Mouse (Mus musculus) cerebellum, adult 11-12 months (tissue): ENCODE results near the gene Grid2ip.

Source experiments
- DNase-seq: peaks from one replicate; pipeline ENCODE4 v3.0.0; 2022

Grid2ip gene

GRCm38 (mm10) chr5:143356686-143357388 lies at the start of gene Grid2ip:
TSS of gene Grid2ip (plus strand) at chr5:143357338.
- no peak for DNase-seq

DNA sequence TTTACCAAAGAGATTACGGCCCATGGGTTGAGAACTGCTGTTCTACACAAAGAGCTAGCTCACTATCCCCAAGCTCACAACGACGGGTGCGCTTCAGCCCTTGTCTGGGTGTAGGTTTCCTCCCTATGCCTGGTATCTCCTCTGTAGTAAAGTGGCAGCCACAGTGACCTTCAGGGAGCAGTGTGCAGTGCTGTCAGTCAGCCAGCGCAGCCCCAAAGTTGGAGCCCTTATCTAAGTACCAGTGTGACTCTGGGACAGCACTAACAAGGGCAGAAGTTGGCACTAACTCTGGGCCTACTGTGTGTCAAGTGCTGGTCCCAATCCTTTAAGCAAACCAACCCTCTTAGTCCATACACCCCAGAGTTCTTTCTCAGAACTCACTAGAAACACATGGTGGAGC lies 48.3 kb upstream of the Grid2ip start:
- DNase-seq, result no peak

GRCm38 (mm10) chr5:143309916-143310315 lies 47.2 kb upstream of the Grid2ip start:
- DNase-seq, result no peak

DNA sequence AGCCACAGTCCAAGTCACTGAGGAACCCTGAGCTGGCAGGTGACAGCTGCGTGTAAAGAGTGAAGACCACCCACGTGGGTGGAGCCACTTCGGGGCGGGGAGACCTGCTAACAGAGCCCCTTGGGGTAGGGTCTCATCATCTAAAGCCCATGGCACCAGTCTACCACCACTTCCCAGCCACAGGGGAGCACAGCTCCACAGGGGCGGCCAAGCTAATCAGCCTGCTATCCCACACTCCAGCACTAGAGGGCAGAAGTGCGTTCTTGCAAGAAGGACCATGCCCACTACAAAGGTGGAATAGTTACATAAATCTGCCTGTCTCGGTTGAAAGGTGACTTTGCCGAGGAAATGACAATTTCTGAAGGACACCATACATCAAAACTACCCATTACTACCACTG lies 45.3 kb upstream of the Grid2ip start:
- peak; percentile 82 for DNase-seq

- DNase-seq, result no peak
These were observed 42.9 kb upstream of the Grid2ip start for GRCm38 (mm10) chr5:143314183-143314729.

DNA sequence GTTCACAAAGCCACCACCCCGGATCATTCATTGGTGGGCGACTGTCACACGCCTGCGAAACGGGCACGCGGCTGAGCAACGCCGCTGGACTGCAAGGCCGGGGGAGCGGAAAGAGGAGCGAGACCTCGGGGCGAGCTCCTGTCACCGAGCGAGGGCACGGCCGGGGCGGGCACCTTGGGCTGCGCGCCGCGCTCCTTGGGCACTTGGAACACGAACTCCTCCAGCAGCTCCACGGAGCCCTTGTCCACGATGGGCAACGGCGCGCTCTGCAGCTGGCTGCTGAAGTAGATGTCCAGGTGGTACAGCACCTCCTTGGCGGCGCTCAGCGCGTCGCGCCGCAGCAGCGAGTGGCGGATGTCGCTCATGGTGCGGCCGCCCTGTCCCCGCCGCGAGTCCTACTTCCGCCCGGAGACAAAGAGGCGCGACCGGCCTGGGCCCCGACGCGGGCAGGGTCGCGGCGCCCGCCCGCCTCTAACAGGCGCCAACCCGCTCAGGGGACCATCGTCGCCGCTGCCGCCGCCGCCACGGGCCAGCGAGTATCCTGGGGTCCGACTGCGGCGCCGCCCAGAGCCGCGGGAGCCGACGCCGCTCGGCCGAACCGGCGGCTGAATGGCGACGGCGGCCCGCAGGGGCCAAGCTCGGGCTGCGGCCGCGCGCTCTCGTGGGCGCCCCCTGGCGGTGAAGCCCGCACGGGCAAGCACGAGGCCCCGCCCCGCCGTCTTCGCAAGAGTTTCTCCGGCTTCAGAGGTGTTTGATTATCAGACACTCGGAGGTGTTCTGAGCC lies 42.2 kb upstream of the Grid2ip start, which contains the start of gene E130309D02Rik:
E130309D02Rik (minus strand) TSS at position 631 of the 784 bp plus-strand sequence.
- DNase-seq, result peak; percentile 86

DNA sequence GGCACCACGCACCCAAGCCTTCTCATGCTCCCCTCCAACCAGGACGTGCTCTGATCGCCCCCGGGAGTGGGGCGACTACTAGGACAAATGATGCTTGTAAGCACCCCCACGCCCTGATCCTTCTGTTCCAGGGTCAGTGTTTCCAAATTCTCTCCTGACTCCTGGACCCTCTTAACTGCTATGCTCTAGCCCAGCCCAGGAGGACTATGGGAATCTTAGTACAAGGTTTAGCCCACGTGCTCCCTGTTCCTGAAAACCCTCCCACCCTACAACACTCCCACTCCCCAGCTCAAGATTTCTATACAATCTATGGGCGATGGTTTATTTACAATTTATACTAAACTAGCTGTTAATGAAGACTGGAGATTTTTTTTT lies 41.6 kb upstream of the Grid2ip start:
- DNase-seq, result no peak

- peak; percentile 58 for DNase-seq
These were observed 40.4 kb upstream of the Grid2ip start for GRCm38 (mm10) chr5:143316605-143317287.

- DNase-seq, result no peak
These were observed 39.9 kb upstream of the Grid2ip start for GRCm38 (mm10) chr5:143317288-143317610.

DNA sequence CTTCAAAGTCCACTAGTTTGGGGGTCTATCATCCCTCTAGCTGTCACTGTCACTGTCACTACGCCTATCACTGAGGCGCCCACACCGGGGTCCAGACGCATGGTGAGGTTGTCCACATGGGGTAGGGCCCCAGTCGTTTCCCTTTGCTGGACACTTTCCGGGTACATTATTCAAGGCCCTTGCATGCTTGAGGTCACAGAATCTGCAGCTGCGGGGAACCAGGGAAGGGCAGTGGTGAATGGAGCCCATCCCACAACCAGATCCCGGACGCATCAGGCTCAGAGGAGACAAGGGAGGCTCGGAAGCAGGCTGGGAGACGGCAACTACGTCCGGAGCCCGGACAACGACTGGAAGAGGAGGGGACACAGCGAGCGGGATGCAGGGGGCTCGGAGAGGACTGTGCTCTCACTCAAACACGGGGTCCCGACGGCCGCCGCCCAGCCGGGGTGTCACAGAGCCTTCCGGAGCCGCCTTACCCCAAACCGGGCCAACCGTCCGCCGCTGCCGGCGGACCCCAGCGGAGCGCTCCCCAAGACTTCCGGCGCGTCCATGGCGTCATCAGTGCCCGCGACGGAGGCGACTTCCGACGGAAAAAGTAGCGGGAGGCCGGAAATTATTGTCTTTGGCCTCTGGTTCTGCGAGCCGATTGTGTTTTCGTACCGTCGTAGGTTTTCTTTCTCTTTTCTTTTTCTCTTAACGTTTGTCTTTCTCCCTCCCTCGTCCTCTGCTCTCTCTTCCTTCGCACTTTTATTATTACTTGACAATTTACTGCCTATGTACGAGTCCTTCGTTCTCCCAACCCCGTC lies 28.2 kb upstream of the Grid2ip start, which contains the start of gene Zdhhc4:
Zdhhc4 (minus strand) TSS at position 567 of the 806 bp plus-strand sequence.
- DNase-seq, result peak; percentile 85

DNA sequence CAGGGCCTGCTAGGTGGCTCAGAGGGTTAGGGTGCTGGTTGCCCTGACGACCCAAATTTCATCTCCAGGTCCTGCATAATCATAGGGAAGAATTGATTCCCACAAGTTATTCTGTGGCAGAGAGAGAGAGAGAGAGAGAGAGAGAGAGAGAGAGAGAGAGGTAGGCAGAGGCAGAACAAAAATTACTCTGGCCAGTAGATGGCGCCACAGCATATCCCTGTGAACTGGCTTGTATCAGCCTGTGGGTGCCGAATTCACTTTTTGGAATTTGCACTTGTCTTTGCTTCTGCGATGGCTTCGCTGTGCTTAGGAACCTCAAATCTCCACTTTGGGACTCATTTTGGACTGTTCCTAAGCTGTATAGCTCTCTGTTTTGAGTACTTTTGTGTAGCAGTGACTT lies 23.3 kb upstream of the Grid2ip start:
- DNase-seq, result no peak

DNA sequence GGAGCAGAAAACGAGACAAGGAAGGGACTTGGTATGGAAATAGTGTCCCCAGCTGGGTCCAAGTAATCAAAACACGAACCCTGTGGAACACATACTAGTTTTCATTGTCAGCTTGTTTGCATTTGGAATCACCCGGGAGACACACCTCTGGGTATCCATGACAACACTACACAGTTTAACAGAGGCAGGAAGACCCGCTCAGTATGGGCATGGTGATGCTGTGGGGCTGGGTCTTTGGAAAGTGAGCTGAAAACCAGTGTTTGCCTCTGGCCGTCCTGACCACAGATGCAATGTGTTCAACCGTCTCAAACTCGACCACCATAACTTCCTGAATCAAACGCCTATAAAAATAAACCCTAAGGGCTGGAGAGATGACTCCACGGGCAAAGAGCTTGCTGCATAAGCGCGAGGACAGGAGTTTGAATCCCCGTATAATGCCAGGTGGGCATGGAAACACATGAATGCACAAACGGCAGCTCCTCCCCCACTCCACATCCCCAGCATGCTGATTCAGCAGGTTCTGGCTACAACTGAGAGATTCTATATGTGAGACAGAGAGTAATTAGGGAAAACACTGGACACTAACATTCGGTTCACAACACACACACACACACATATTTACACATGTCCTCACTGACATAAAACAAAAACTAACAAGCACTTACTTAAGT lies 22.6 kb upstream of the Grid2ip start:
- DNase-seq, result no peak

GRCm38 (mm10) chr5:143335089-143335460 lies 22.1 kb upstream of the Grid2ip start:
- DNase-seq, result no peak

DNA sequence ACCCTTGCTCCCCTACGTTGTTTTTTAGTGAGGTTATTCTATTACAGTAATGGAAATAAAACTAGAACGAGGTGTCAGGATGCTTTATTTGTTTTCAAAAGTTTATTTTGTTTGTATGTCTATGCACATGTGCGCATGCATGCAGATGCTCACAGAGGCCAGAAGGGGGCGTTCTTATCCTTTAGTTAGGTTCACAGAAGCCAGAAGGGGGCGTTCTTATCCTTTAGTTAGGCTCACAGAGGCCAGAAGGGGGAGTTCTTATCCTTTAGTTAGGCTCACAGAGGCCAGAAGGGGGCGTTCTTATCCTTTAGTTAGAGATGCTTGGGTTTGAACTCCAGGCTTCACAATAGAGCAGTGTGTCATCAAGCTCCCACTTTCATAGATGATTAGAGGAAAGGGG lies 20.6 kb upstream of the Grid2ip start:
- DNase-seq, result no peak

DNA sequence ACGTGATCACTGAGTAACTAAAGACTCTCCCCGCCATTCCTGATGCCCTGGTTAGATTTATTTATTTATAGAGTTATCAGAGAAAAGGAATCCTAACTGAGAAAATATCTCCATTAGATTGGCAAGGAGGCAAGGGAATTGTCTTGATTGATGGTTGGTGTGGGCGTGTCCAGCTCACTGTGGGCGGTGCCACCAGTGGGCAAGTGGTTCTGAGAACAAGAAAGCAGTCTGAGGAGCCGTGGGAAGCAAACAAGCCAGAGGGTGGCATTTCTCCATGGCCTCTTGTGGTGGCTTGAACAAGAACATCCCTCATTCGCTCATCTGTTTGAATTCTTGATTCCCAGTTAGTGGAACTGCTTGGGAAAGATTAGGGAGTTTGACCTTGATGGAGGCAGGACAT lies 17.5 kb upstream of the Grid2ip start:
- no peak for DNase-seq

DNA sequence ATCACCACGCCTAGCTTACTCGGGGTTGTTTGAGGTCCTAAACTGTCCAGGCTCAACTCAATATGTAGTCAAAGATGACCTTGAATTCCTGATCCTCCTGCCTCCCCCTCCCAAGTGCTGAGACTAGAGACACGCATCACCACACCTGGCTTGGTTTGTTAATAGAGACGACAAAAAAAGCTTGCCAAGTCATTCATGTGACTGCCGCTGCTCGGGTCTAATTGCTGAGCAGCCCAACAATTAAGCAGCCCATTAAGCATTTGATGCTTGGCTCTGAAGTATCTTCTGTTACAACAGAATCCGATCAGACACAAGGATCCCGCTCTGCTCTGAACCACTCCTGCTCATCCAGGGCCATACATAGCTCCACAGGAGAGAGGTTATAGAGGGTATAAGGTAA lies 10.8 kb upstream of the Grid2ip start:
- DNase-seq, result no peak

- no peak for DNase-seq
These were observed 1.1 kb upstream of the Grid2ip start for GRCm38 (mm10) chr5:143356017-143356416.

GRCm38 (mm10) chr5:143357564-143357963 lies 426 bp downstream of the Grid2ip start:
- no peak for DNase-seq

DNA sequence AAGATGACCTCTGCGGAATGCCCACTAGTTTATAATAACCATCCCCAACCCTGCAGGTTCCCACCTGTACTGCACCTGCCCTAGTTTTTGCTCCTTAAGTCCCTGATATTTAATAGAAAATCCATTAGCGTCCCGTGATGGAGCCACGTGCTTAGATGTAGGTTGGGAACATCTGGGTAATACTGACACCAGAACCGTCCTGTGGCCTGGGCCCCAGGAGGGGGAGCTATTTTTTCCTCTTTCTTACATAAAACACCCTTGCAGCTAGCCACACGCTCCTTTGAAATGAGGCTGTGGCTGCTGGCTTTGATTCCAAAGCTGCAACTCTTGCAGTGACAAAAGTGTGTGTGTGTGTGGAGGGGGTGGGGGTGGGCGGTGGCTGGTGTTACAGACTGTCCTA lies 2.1 kb downstream of the Grid2ip start:
- no peak for DNase-seq

DNA sequence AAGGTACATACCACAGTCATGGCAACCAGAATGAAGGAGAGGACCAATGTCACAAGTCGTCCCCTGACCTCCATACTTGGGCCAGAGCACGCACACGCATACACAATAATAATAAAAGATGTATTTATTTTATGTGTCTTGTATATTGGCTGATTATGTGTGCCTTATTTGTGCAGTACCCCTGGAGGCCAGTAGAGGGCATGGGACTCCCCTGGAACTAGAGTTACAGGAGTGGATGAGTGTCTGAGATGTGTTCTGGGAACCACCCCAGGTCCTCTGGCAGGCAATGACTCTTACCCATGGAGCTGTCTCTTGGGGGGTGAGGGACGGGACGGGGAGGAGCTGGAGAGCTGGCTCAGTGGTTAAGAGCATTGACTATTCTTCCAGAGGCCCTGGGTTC lies 2.9 kb downstream of the Grid2ip start:
- no peak for DNase-seq

DNA sequence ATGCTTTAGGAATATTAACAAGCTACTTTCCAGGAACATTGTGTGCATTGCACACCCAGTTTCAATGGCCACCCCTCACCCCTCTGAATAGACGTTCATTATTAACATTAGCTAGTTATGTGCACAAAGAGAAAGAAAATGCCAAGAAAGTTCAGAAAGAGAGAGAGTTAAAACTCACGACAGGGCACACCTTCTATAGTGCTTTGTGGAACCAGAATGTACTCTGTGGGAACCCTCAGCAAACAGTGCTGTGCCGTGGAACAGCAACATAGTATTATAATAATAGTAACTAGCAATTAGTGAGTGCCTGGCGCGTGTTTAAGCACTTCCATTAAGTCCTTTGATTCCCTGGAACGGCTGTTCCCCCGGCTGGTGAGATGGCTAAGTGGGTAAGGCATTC lies 4.3 kb downstream of the Grid2ip start:
- no peak for DNase-seq
